Mouse (Mus musculus) brown adipose tissue, adult 24 weeks (tissue): ENCODE data around the gene Gm20388. TPM values are rescaled to one million over a fixed set of nuclear protein-coding genes. Genes with fewer than 3 reads are reported as not detected.
A peak's percentile ranks its signal among the peaks of the same experiment; 100 is the strongest.

Experiments used
- H3K27ac ChIP-seq: fragments of 200-500 bp; replicated peaks from 2 replicates; pipeline ENCODE4 v1.5.1; 2012; ENCODE audit warnings: low read depth, mild to moderate bottlenecking, low read length
- H3K4me1 ChIP-seq: fragments of 200-500 bp; 2 replicates; pipeline ENCODE4 v1.6.1; 2012; ENCODE audit warnings: low read length, mixed read lengths; ENCODE audit not compliant: control insufficient read depth, insufficient read depth, insufficient read length
- H3K4me3 ChIP-seq: fragments of 200-500 bp; 2 replicates; pipeline ENCODE4 v1.5.1; 2012; ENCODE audit warnings: low read depth, mild to moderate bottlenecking, low read length, moderate library complexity; ENCODE audit not compliant: insufficient read depth
- polyA plus RNA-seq: library from polyadenylated mRNA; stranded (reverse); fragments of >200 nt; gene quantifications from 2 replicates; pipeline ENCODE4 v1.2.4, GENCODE M21; 2012; ENCODE audit not compliant: missing spikeins, insufficient read depth, insufficient read length

Gene Gm20388
- polyA plus RNA-seq, 1 experiment = 44.7 TPM

DNA sequence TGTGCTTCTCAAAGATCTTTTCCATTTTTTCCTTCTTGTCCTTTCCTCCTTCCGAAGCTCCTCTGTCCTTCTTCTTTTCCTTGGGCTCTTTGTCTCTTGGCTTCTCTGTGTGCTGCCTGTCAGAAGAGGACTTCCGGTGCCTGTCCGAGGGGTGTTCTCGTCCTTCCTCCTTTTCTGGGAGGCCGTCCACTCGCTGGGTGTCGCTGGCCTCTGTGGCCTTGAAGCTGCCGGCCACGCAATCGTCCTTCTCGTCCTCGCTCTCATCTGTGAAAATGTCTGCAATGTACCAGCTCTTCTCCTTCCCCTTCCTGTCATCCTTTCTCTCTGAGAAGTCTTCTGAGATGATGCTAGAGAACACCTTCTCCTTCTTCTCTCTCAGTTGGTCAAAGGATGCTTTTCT, 2982.8 kb downstream of the Gm20388 start:
- H3K4me1 ChIP-seq = peaks cover 4% of the 10 kb centered on the region; the same call in 1 of the 2 replicates
- no peak overlapping the region for H3K4me3 ChIP-seq
- H3K27ac ChIP-seq = no peak overlapping the region

GRCm38 (mm10) chr8:122896317-122896716, 2985.7 kb downstream of the Gm20388 start:
- Histone ChIP-seq H3K27ac (no peak overlapping the region), H3K4me3 (no peak overlapping the region), H3K4me1 (peaks cover 12% of the 10 kb centered on the region)

GRCm38 (mm10) chr8:122897200-122897599, 2986.6 kb downstream of the Gm20388 start:
- H3K4me1 ChIP-seq = peaks cover 16% of the 10 kb centered on the region
- no peak overlapping the region for H3K4me3 ChIP-seq
- no peak overlapping the region for H3K27ac ChIP-seq

DNA sequence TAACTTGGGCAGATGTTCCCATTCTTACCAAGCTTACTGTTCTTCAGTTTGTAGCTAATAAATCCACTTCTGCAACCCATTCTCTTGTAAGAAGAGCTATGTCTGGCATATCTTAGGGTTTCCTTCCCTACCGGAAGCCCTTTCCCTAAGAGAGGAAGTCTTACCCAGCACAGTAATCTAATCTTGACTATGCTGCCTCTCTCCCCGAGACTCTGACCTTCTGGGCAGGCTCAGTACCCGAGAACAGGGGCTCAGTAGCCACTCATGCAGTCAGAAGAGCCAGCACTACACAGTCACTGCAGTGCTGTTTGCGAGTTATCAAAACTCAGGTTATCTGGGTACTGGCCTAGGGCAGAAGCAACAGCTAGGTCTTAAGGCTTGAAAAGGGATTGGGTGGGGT, 2987.4 kb downstream of the Gm20388 start:
- peak overlapping the region; percentile 37 for H3K27ac ChIP-seq
- H3K4me3 ChIP-seq = no peak overlapping the region
- H3K4me1 ChIP-seq = peaks cover 22% of the 10 kb centered on the region

DNA sequence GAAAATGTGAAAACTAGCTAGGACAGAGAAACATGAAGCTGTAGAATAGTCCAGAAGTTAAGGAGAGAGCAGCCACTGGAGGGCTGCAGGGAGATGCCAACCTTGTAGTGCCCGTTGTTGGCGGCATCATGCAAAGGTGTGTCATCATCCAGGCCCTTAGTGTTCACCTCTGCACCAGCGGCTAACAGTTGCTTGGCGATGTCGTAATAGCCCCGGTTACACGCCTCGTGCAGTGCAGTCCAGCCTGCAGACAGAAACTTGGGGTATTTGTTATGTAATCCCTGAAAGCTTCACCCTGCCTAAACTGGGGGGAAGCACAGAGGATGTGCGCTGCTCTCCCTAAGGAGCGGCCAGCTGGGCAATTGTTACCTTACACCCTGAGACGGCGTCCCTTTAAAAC, 2987.8 kb downstream of the Gm20388 start:
- H3K4me1 ChIP-seq = peaks cover 22% of the 10 kb centered on the region
- H3K4me3 ChIP-seq = no peak overlapping the region
- H3K27ac ChIP-seq = peak overlapping the region; percentile 37; the same call in 1 of the 2 replicates

DNA sequence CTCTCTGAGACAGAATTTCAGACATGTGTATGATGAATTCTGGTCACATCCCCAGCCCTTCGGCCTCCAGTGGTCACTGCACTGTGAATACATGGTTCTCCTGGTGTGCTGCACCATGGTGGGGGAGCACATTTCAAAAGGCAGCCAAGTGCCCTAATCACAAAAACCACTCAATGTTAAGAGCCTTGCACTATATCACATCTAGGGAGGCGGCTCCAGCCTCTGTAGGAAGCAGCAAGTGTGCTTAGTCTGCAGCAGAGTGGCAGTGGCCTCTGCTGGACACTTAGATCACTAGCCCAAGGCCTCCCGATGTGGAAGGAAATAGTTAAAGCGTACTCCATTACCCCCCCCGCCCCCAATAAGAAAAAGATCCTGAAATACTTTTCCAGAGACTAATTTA, 2988.4 kb downstream of the Gm20388 start:
- Histone ChIP-seq H3K4me3 (no peak overlapping the region), H3K27ac (no peak overlapping the region), H3K4me1 (peaks cover 22% of the 10 kb centered on the region)

GRCm38 (mm10) chr8:122901476-122901875, 2990.8 kb downstream of the Gm20388 start:
- peak overlapping the region; percentile 84 for H3K27ac ChIP-seq
- peaks cover 33% of the 10 kb centered on the region for H3K4me1 ChIP-seq
- H3K4me3 ChIP-seq = no peak overlapping the region

GRCm38 (mm10) chr8:122901892-122902515, 2991.4 kb downstream of the Gm20388 start:
- peak overlapping the region; percentile 84 for H3K27ac ChIP-seq
- no peak overlapping the region for H3K4me3 ChIP-seq
- H3K4me1 ChIP-seq = peaks cover 33% of the 10 kb centered on the region

DNA sequence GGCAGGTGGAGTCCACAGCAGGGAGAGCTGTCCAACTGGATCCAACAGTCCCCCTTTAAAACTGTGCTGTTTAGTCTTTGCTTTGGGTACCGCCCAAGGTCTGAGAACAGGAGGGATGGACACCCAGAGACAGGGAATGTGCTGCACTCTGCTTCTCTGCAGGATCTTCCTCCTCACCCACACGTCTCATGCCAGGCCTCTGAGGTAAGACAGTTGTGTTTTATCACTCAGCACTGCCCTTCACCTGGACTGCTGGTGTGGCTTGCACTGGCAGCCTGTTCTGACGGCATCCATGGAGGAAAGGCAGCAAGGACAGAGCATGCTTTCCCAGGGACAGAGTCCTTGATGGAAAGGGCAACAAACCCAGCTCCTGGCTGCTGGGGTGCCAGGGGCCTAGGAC, 2991.9 kb downstream of the Gm20388 start:
- peak overlapping the region; percentile 84 for H3K27ac ChIP-seq
- peaks cover 33% of the 10 kb centered on the region for H3K4me1 ChIP-seq
- no peak overlapping the region for H3K4me3 ChIP-seq

- Histone ChIP-seq H3K27ac (peak overlapping the region; percentile 31; the same call in 1 of the 2 replicates), H3K4me1 (peaks cover 32% of the 10 kb centered on the region), H3K4me3 (no peak overlapping the region)
Observed at GRCm38 (mm10) chr8:122903002-122903401, 2992.4 kb downstream of the Gm20388 start.

DNA sequence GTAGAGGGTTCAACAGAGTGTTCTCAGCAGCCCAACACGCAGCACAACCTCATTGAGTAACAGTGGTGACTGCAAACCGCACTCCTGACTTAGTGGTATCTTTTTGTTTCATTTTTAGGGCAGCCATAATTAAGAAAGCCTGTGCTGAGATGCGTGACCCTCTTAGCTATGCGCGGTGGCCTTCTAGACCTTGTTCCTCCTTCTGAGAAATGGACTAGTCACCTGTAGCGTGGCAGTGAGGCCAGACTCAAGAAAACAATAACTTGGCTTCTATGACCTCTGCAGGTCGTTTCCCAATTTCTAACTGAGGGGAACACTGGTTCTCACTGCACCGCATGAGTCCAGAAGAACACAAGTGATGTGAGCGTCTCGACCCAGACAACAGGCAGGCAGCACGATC, 2993.9 kb downstream of the Gm20388 start:
- peaks cover 29% of the 10 kb centered on the region for H3K4me1 ChIP-seq
- peak overlapping the region; percentile 62 for H3K27ac ChIP-seq
- no peak overlapping the region for H3K4me3 ChIP-seq

GRCm38 (mm10) chr8:122905346-122905745, 2994.7 kb downstream of the Gm20388 start:
- H3K27ac ChIP-seq = peak overlapping the region; percentile 64
- H3K4me1 ChIP-seq = peaks cover 26% of the 10 kb centered on the region
- H3K4me3 ChIP-seq = no peak overlapping the region

- Histone ChIP-seq H3K4me3 (peak overlapping the region; percentile 27; the same call in 1 of the 2 replicates), H3K27ac (peak overlapping the region; percentile 76), H3K4me1 (peaks cover 21% of the 10 kb centered on the region)
Observed at GRCm38 (mm10) chr8:122906463-122907021, 2995.9 kb downstream of the Gm20388 start.

GRCm38 (mm10) chr8:122912150-122912549, 3001.5 kb downstream of the Gm20388 start:
- Histone ChIP-seq H3K4me1 (peaks cover 7% of the 10 kb centered on the region), H3K27ac (0 out of 2 replicates have a peak overlapping the region, but pooled peaks have one; percentile 13), H3K4me3 (no peak overlapping the region)

DNA sequence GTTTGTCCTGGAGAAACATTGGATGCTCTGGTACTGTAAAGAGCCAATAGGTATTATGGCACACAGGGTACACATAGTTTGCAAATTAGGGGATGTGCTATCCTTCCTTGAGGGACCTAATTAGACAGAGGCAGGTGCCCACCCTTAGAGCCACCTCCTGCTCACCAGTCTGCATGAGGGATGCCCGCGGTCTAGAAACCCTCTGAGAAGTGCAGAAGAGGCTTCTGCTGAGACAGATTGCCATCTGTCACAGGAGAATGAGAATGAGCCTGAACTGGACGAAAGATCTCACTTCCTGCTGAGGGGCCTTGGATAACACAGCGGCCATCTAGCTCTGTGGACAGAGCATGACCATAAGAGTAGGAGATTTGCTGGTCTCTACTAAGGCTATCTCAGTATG, 3002.2 kb downstream of the Gm20388 start:
- H3K27ac ChIP-seq = no peak overlapping the region
- no peak overlapping the region for H3K4me3 ChIP-seq
- H3K4me1 ChIP-seq = peaks cover 14% of the 10 kb centered on the region

- peaks cover 37% of the 10 kb centered on the region for H3K4me1 ChIP-seq
- no peak overlapping the region for H3K27ac ChIP-seq
- H3K4me3 ChIP-seq = no peak overlapping the region
Observed at GRCm38 (mm10) chr8:122916766-122917165, 3006.1 kb downstream of the Gm20388 start.
